Mouse (Mus musculus) neural tube, embryonic 14.5 days (tissue): ENCODE results near the gene Ciao2b. TPM values are rescaled to one million over a fixed set of nuclear protein-coding genes. Genes with fewer than 3 reads are reported as not detected.

Experiments
- ATAC-seq: fragments of 200-750 bp; cut with Nextera tagmentation; 2 replicates; pipeline ENCODE4 v1.8.0; 2017; ENCODE audit warnings: low read depth, mild to moderate bottlenecking, moderate TSS enrichment, moderate library complexity
- H3K27ac ChIP-seq: fragments of 300-500 bp; sonication (generic); 2 replicates; pipeline ENCODE4 v1.5.1; 2014; ENCODE audit warnings: low read depth, mild to moderate bottlenecking, control low read depth, low read length, moderate library complexity, mixed read lengths
- H3K27me3 ChIP-seq: fragments of 300-500 bp; sonication (generic); 2 replicates; pipeline ENCODE4 v1.6.1; 2014; ENCODE audit warnings: low read length; ENCODE audit not compliant: control insufficient read depth, insufficient read depth
- H3K36me3 ChIP-seq: fragments of 300-500 bp; sonication (generic); 2 replicates; pipeline ENCODE4 v1.6.1; 2014; ENCODE audit warnings: low read length, mixed read lengths; ENCODE audit not compliant: control insufficient read depth, insufficient read depth
- H3K4me1 ChIP-seq: fragments of 300-500 bp; sonication (generic); 2 replicates; pipeline ENCODE4 v1.6.1; 2014; ENCODE audit warnings: low read length; ENCODE audit not compliant: control insufficient read depth, insufficient read depth
- H3K4me2 ChIP-seq: fragments of 300-500 bp; sonication (generic); 2 replicates; pipeline ENCODE4 v1.6.1; 2014; ENCODE audit warnings: mild to moderate bottlenecking, low read depth, low read length, control low read depth
- H3K4me3 ChIP-seq: fragments of 300-500 bp; sonication (generic); 2 replicates; pipeline ENCODE4 v1.5.1; 2014; ENCODE audit warnings: low read depth, low read length, control low read depth, mixed read lengths
- H3K9ac ChIP-seq: fragments of 300-500 bp; sonication (generic); replicated peaks from 2 replicates; pipeline ENCODE4 v1.6.1; 2014; ENCODE audit warnings: low read depth, mild to moderate bottlenecking, control low read depth, low read length, mixed read lengths
- H3K9me3 ChIP-seq: fragments of 300-500 bp; sonication (generic); 2 replicates; pipeline ENCODE4 v1.6.1; 2016; ENCODE audit warnings: low read length; ENCODE audit not compliant: control insufficient read depth
- WGBS: fragments of 180-500 bp; shearing (Covaris S2); extraction: QIAGEN DNeasy Blood & Tissue Kit; methylation state at CpG from one replicate; pipeline ENCODE4 v1.1.7; 2014; 5-methylcytosine and 5-hydroxymethylcytosine counted together
- polyA plus RNA-seq: library from polyadenylated mRNA; unstranded; fragments of >200 nt; fragmentation: Nextera tagmentation; extraction: Ambion mirVana; gene quantifications from 2 replicates; pipeline ENCODE4 v1.2.1, GENCODE M21; 2014

Ciao2b gene
- polyA plus RNA-seq, 1 experiment from 2014 or later: 120 TPM

- no peak for ATAC-seq
Measured at GRCm38 (mm10) chr8:104594611-104595362, 47.0 kb downstream of the Ciao2b start.

GRCm38 (mm10) chr8:104593536-104594325 is 48.0 kb downstream of the Ciao2b start:
- Histone ChIP-seq H3K36me3 (peaks cover 13% of the 10 kb centered on the region; the same call in 1 of the 2 replicates), H3K27me3 (no peaks in the 10 kb centered on the region), H3K27ac (no peak overlapping the region), H3K4me1 (peaks cover 8% of the 10 kb centered on the region; the same call in 1 of the 2 replicates), H3K9ac (no peak overlapping the region), H3K4me2 (no peak overlapping the region), H3K4me3 (no peak overlapping the region), H3K9me3 (no peaks in the 10 kb centered on the region)
- WGBS: 93% methylated on average over 31 of the region's 31 CpGs
- no peak for ATAC-seq

More at GRCm38 (mm10) chr8:104594611-104595362, 47.0 kb downstream of the Ciao2b start:
- no peaks in the 10 kb centered on the region for H3K9me3 ChIP-seq
- no peak overlapping the region for H3K27ac ChIP-seq
- 97% methylated on average over 19 of the region's 19 CpGs for WGBS
- H3K9ac ChIP-seq: no peak overlapping the region
- no peaks in the 10 kb centered on the region for H3K27me3 ChIP-seq
- H3K4me3 ChIP-seq: no peak overlapping the region
- peaks cover 8% of the 10 kb centered on the region; the same call in 1 of the 2 replicates for H3K4me1 ChIP-seq
- no peak overlapping the region for H3K4me2 ChIP-seq
- H3K36me3 ChIP-seq: peaks cover 13% of the 10 kb centered on the region; the same call in 1 of the 2 replicates

GRCm38 (mm10) chr8:104592566-104592965 is 49.2 kb downstream of the Ciao2b start:
- H3K4me2 ChIP-seq: peak overlapping the region; percentile 73
- no peak overlapping the region for H3K4me3 ChIP-seq
- ATAC-seq: no peak
- WGBS: 70% methylated on average over 6 of the region's 6 CpGs
- H3K9ac ChIP-seq: no peak overlapping the region
- H3K36me3 ChIP-seq: peaks cover 11% of the 10 kb centered on the region; the same call in 1 of the 2 replicates
- no peaks in the 10 kb centered on the region for H3K9me3 ChIP-seq
- H3K27me3 ChIP-seq: no peaks in the 10 kb centered on the region
- peaks cover 8% of the 10 kb centered on the region; the same call in 1 of the 2 replicates for H3K4me1 ChIP-seq
- no peak overlapping the region for H3K27ac ChIP-seq

GRCm38 (mm10) chr8:104591856-104592255 is 49.9 kb downstream of the Ciao2b start:
- no peaks in the 10 kb centered on the region for H3K9me3 ChIP-seq
- no peaks in the 10 kb centered on the region for H3K27me3 ChIP-seq
- peaks cover 8% of the 10 kb centered on the region; the same call in 1 of the 2 replicates for H3K4me1 ChIP-seq
- peak overlapping the region; percentile 58 for H3K4me3 ChIP-seq
- peak overlapping the region; percentile 59 for H3K9ac ChIP-seq
- peaks cover 10% of the 10 kb centered on the region; the same call in 1 of the 2 replicates for H3K36me3 ChIP-seq
- 1% methylated on average over 9 of the region's 9 CpGs for WGBS
- no peak for ATAC-seq
- H3K4me2 ChIP-seq: peak overlapping the region; percentile 73
- H3K27ac ChIP-seq: peak overlapping the region; percentile 74

- peak within 1 kb of the TSS; percentile 59 for H3K9ac ChIP-seq
- peak within 1 kb of the TSS; percentile 58 for H3K4me3 ChIP-seq
- no peaks in the 10 kb centered on the region for H3K9me3 ChIP-seq
- peaks cover 7% of the 10 kb centered on the region; the same call in 1 of the 2 replicates for H3K36me3 ChIP-seq
- ATAC-seq: peak; percentile 98
- under 1% methylated on average over 37 of the region's 44 CpGs for WGBS
- H3K4me2 ChIP-seq: peak within 1 kb of the TSS; percentile 73
- H3K4me1 ChIP-seq: peaks cover 8% of the 10 kb centered on the region; the same call in 1 of the 2 replicates
- H3K27me3 ChIP-seq: no peaks in the 10 kb centered on the region
- peak within 1 kb of the TSS; percentile 74 for H3K27ac ChIP-seq
Measured at GRCm38 (mm10) chr8:104591133-104591834, 50.5 kb downstream of the Ciao2b start, which contains the start of gene Pdp2. TSS of gene Pdp2 (plus strand) at chr8:104591451.

GRCm38 (mm10) chr8:104590284-104590683 is 51.5 kb downstream of the Ciao2b start:
- WGBS: 94% methylated on average over 3 of the region's 3 CpGs
- no peaks in the 10 kb centered on the region for H3K9me3 ChIP-seq
- H3K4me1 ChIP-seq: peaks cover 8% of the 10 kb centered on the region; the same call in 1 of the 2 replicates
- H3K9ac ChIP-seq: no peak overlapping the region
- no peak overlapping the region for H3K4me3 ChIP-seq
- no peak for ATAC-seq
- no peaks in the 10 kb centered on the region for H3K27me3 ChIP-seq
- no peak overlapping the region for H3K4me2 ChIP-seq
- no peak overlapping the region for H3K27ac ChIP-seq
- H3K36me3 ChIP-seq: peaks cover 7% of the 10 kb centered on the region; the same call in 1 of the 2 replicates

Other genes starting within 250 kb of the Ciao2b start
- 2.9 and 3.9 TPM in 2 replicates for gene Cmtm4, start 246.2 kb downstream of the Ciao2b start, polyA plus RNA-seq
- 84.9 and 113 TPM in 2 replicates for gene Dync1li2, start 198.9 kb downstream of the Ciao2b start, polyA plus RNA-seq
- gene Terb1, start 132.1 kb downstream of the Ciao2b start, polyA plus RNA-seq: 0.70 and 0.81 TPM in 2 replicates
- 102 and 117 TPM in 2 replicates for gene Nae1, start 107.3 kb downstream of the Ciao2b start, polyA plus RNA-seq
- gene Car7, start 107.3 kb downstream of the Ciao2b start, polyA plus RNA-seq: 1.6 and 2.2 TPM in 2 replicates
- 20.0 and 21.0 TPM in 2 replicates for gene Pdp2, start 50.5 kb downstream of the Ciao2b start, polyA plus RNA-seq
- not detected in 2 replicates for gene Cdh16, start 17.6 kb downstream of the Ciao2b start, polyA plus RNA-seq
- 1.6 and 3.6 TPM in 2 replicates for gene Rrad, start 10.6 kb downstream of the Ciao2b start, polyA plus RNA-seq
- gene Ces2a, start 92.0 kb upstream of the Ciao2b start, polyA plus RNA-seq: not detected in 2 replicates
- gene Ces2b, start 189.6 kb upstream of the Ciao2b start, polyA plus RNA-seq: 0.07 and 0.18 TPM in 2 replicates
- not detected in 2 replicates for gene Ces2c, start 205.1 kb upstream of the Ciao2b start, polyA plus RNA-seq